Mouse (Mus musculus): ENCODE data around the gene Ttpal. TPM values are rescaled to one million over a fixed set of nuclear protein-coding genes. Genes with fewer than 3 reads are reported as not detected.

The Ttpal gene
- polyA plus RNA-seq, 1 experiment from 2014 or later: 27.5 TPM

DNA sequence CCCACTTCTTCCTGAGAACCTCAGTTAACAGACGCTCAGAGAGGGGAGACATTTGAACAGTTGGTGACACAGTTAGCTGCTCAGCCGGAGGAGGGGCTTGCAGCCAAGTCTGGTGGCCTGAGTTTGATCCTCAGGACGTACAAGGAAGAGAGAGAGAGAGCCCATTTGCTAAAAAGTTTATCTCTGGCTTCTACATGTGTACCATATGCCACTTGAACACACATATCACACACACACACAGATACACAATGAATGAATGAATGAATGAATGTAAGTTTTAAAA, 5.3 kb upstream of the Ttpal start:
- no peak for DNase-seq (ENCODE audit: low spot score)
- Histone ChIP-seq H3K9me3 (no peaks in the 10 kb centered on the region), H3K4me3 (no peak overlapping the region), H3K27me3 (ENCODE audit: insufficient read depth, poor library complexity, severe bottlenecking) (no peaks in the 10 kb centered on the region), H3K27ac (peak overlapping the region; percentile 57; the same call in 1 of the 2 replicates), H3K36me3 (no peaks in the 10 kb centered on the region), H3K4me1 (peaks cover 10% of the 10 kb centered on the region)
- WGBS: 72% methylated on average over 3 of the region's 3 CpGs

DNA sequence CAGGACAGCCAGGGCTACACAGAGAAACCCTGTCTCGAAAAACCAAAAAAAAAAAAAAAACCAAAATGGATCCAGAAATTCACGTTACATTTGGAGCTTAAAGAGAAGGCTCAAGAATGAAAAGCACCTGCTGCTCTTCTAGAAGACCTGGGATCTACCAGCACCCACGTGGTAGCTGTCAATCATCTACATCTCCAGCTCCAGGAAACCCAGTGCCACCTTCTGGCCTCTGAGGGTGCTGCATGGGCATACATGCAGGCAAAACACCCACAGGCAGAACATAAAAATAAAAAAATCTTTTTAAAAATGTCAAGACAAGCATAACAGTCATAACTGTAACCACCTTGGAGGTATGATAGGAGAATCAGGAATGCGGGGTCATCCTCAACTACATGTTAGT, 4.5 kb upstream of the Ttpal start:
- no peak overlapping the region for H3K4me3 ChIP-seq
- H3K4me1 ChIP-seq: peaks cover 11% of the 10 kb centered on the region
- no peaks in the 10 kb centered on the region for H3K27me3 ChIP-seq (ENCODE audit: insufficient read depth, poor library complexity, severe bottlenecking)
- H3K36me3 ChIP-seq: no peaks in the 10 kb centered on the region
- H3K27ac ChIP-seq: no peak overlapping the region
- 43% methylated on average over 4 of the region's 4 CpGs for WGBS
- DNase-seq (ENCODE audit: low spot score): no peak
- H3K9me3 ChIP-seq: no peaks in the 10 kb centered on the region

DNA sequence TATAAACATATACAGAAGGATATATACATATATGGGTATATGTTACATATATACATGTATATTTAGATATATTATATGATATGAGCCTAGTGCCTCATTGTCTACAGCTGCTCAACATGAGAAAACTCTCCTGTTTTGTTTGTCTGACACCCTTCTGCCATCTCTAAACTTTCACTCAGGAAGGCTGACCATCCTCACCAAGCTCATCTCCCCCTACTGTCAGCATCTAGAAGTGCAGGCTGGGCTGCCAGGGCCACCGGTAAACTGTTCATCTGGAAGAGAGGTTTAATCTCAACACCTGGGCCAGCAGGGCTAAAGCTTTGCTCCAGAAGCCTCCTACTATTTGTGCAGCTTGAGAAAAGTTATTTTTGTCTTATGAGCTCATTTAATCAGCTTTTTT, 2.9 kb upstream of the Ttpal start:
- no peak overlapping the region for H3K27ac ChIP-seq
- peaks cover 18% of the 10 kb centered on the region for H3K4me1 ChIP-seq
- 0% methylated on average over 1 of the region's 1 CpGs for WGBS
- DNase-seq (ENCODE audit: low spot score): no peak
- H3K36me3 ChIP-seq: no peaks in the 10 kb centered on the region
- H3K27me3 ChIP-seq (ENCODE audit: insufficient read depth, poor library complexity, severe bottlenecking): no peaks in the 10 kb centered on the region
- H3K4me3 ChIP-seq: no peak overlapping the region
- H3K9me3 ChIP-seq: no peaks in the 10 kb centered on the region

DNA sequence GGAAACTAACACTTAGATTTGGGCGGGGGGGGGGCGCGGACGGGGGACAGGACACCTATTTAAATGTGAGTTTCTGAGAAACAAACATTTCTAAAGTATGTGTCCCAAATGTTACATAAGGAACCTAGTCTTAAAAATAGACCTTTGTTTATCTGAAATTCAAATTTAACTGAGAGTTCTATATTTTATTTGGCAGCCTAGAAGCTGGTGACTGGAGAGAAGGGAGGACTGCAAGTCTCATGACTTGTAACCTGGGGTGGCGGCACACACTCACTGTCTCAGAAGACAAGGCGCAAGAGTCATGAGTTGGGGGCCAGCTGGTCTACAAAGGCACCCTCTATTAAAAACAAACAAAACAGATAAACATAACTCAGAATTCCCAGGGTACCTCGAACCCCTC, 1.0 kb upstream of the Ttpal start:
- WGBS: 86% methylated on average over 7 of the region's 7 CpGs
- DNase-seq (ENCODE audit: low spot score): no peak
- Histone ChIP-seq H3K9me3 (no peaks in the 10 kb centered on the region), H3K36me3 (no peaks in the 10 kb centered on the region), H3K27me3 (ENCODE audit: insufficient read depth, poor library complexity, severe bottlenecking) (no peaks in the 10 kb centered on the region), H3K27ac (no peak overlapping the region), H3K4me3 (no peak overlapping the region), H3K4me1 (peaks cover 13% of the 10 kb centered on the region)

DNA sequence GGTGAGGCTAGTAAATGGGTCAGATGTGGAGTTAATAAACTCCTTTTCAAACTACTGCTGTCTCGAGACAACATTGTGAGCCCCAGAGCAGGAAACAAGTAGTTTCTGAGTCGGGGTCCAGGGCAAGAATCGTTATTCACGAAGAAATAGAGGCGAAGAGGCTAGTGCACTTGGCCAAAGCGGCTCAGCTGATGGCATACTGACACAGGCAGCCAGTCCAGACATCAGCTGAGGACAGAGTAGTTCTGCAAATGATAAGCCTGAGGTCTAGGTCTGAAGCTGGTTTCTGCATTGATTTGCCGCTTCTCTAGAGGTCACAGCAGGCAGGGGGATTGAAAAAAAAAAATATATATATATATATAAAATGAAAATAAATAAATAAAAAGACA, 408 bp upstream of the Ttpal start:
- Histone ChIP-seq H3K4me3 (peak overlapping the region; percentile 99; the same call in 1 of the 2 replicates), H3K9me3 (no peaks in the 10 kb centered on the region), H3K27me3 (ENCODE audit: insufficient read depth, poor library complexity, severe bottlenecking) (no peaks in the 10 kb centered on the region), H3K27ac (peak overlapping the region; percentile 59; the same call in 1 of the 2 replicates), H3K4me1 (peaks cover 9% of the 10 kb centered on the region), H3K36me3 (no peaks in the 10 kb centered on the region)
- no peak for DNase-seq (ENCODE audit: low spot score)
- WGBS: 74% methylated on average over 7 of the region's 7 CpGs

DNA sequence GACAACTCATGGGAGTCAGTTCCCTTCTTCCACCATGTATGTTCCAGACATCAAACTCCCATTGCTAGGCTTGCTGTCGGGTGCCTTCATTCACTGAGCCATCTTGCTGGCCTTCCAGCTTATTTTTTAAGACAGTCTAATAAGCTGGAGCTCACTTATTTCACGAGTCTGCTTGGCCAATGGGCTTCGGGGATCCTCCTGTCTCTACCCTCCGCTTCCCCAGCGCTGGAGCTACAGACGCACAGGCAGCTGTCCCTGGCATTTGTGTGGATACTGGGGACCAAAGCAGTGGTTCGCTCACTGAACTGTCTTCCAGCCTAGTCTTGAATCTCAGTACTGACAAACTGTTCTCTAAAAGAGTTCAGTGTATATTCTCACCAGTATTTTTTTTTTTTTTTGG, 4.0 kb downstream of the Ttpal start:
- no peak for DNase-seq (ENCODE audit: low spot score)
- no peaks in the 10 kb centered on the region for H3K9me3 ChIP-seq
- H3K36me3 ChIP-seq: peaks cover 23% of the 10 kb centered on the region
- H3K4me1 ChIP-seq: peaks cover 26% of the 10 kb centered on the region
- H3K27ac ChIP-seq: no peak overlapping the region
- 86% methylated on average over 7 of the region's 7 CpGs for WGBS
- no peak overlapping the region for H3K4me3 ChIP-seq
- no peaks in the 10 kb centered on the region for H3K27me3 ChIP-seq (ENCODE audit: insufficient read depth, poor library complexity, severe bottlenecking)

DNA sequence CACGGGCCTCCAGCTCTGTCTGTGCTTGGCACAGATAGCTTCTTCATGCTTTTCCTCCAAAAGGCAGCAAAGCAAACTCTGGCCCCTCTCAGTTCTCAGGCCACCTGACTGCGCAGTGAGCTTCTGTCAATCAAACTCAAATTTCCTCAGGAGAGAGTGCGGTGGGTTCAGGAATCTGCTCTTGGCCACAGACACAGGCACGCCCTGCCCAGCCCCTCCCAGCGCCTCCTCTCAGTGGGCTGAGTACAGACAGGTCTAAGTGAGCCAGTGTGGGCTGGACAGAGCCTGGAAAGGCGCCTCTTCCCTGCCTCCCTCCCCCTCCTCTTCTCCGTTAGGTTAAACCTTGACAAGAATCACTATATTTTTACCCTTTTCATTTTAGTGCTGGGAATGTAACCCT, 5.9 kb downstream of the Ttpal start:
- WGBS: 69% methylated on average over 7 of the region's 7 CpGs
- peaks cover 21% of the 10 kb centered on the region for H3K4me1 ChIP-seq

DNA sequence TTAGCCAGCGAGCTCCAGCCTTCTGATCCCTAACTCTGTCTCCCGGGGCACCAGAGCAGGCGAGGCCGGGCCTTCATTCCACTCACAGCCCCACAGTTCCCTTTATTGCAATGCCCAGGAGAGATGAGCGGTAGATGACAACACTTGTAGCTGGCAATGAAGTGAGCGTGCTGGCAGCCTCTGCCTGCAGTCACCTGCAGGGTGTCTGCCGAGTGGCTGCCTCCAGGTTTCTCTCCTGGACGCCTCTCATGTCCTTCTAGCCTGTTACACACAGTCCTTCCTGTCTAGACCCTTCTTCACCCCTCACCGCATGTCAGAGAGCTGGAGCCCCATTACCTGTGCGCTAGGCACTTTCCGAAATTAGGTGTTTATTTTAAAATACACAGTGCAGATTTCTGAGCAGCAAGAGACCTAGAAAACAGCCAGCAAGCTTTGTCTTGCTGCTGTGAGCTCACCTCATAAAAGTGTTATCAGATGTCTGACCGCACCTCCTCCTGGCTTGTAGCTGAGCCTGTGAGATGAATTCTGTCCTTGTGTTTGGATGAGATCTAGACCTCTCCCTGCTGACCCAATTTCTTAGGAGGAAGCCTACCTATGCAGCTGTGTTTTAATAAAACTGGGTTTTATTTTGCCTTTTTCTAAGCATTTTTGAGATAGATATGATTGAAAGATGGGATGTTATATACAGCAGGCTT, 7.3 kb downstream of the Ttpal start:
- Histone ChIP-seq H3K27ac (no peak overlapping the region), H3K36me3 (peaks cover 55% of the 10 kb centered on the region), H3K4me3 (no peak overlapping the region), H3K27me3 (ENCODE audit: insufficient read depth, poor library complexity, severe bottlenecking) (no peaks in the 10 kb centered on the region), H3K4me1 (peaks cover 17% of the 10 kb centered on the region; the same call in 1 of the 2 replicates), H3K9me3 (no peaks in the 10 kb centered on the region)
- DNase-seq (ENCODE audit: low spot score): no peak
- 82% methylated on average over 12 of the region's 12 CpGs for WGBS

More for the DNA sequence above, 5.9 kb downstream of the Ttpal start:
- no peak overlapping the region for H3K27ac ChIP-seq
- peaks cover 41% of the 10 kb centered on the region for H3K36me3 ChIP-seq
- H3K9me3 ChIP-seq: no peaks in the 10 kb centered on the region
- DNase-seq (ENCODE audit: low spot score): no peak
- no peaks in the 10 kb centered on the region for H3K27me3 ChIP-seq (ENCODE audit: insufficient read depth, poor library complexity, severe bottlenecking)
- no peak overlapping the region for H3K4me3 ChIP-seq

DNA sequence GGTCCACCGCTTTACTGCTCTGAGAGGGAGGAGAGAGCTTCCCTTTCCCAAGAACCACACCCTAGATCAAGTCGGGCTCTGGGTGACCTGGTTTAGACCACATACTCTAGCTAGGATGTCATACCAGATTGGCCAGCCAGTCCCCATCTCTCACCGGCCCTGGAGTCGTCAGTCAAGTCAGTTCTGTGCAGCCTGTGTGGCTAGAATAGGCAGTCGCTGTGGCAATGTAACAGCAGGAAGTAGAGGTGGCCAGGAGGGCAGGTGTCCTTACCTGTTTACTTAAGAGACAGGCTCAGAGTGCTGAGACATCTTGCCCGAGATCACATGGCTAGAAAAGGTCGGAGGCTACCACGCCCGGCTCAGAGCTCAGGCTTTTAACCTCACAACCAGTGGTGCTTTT, 9.1 kb downstream of the Ttpal start:
- Histone ChIP-seq H3K9me3 (no peaks in the 10 kb centered on the region), H3K4me1 (peaks cover 17% of the 10 kb centered on the region; the same call in 1 of the 2 replicates), H3K36me3 (peaks cover 73% of the 10 kb centered on the region), H3K4me3 (no peak overlapping the region), H3K27ac (no peak overlapping the region), H3K27me3 (ENCODE audit: insufficient read depth, poor library complexity, severe bottlenecking) (no peaks in the 10 kb centered on the region)
- DNase-seq (ENCODE audit: low spot score): no peak
- 83% methylated on average over 9 of the region's 9 CpGs for WGBS

DNA sequence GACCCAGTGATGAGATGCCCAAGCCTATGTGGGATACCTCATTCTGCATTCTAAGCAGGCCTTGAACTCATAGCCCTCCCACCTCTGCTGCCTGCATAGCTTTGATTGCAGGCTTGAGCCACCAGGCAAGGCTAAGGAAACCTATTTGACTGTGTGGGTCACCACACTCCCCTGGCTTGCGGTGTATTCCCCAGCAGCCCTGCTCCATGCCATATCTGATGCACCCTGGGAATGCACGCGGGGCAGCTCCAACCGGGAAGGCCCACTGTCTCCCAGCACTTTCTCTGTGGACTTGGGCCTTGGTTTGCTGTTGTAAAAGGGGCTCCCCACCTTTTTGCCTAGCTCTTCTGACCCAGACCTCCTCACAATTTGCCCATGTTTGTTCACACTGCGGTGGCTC, 11.1 kb downstream of the Ttpal start:
- peaks cover 4% of the 10 kb centered on the region; the same call in 1 of the 2 replicates for H3K4me1 ChIP-seq
- peak; percentile 68 for DNase-seq (ENCODE audit: low spot score)
- no peak overlapping the region for H3K4me3 ChIP-seq
- peaks cover 81% of the 10 kb centered on the region for H3K36me3 ChIP-seq
- no peaks in the 10 kb centered on the region for H3K9me3 ChIP-seq
- 86% methylated on average over 5 of the region's 5 CpGs for WGBS
- no peak overlapping the region for H3K27ac ChIP-seq
- no peaks in the 10 kb centered on the region for H3K27me3 ChIP-seq (ENCODE audit: insufficient read depth, poor library complexity, severe bottlenecking)

DNA sequence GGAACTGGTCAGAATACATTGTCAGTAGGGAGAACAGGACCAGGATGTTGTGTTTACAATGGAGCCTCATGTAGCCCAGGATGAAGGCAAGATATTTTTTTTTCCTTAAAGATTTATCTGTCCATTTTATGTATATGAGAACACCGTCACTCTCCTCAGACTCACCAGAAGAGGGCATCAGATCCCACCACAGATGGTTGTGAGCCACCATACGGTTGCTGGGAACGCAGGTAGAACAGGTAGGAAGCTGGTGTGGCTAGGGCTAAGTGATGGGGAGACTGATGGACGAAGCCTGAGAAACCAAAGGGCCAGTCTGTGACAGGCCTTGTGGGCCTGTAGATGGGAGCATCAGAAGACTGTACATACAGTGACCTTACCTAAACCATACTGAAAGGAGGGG, 11.9 kb downstream of the Ttpal start:
- H3K27ac ChIP-seq: no peak overlapping the region
- H3K4me1 ChIP-seq: peaks cover 4% of the 10 kb centered on the region; the same call in 1 of the 2 replicates
- no peak overlapping the region for H3K4me3 ChIP-seq
- H3K27me3 ChIP-seq (ENCODE audit: insufficient read depth, poor library complexity, severe bottlenecking): no peaks in the 10 kb centered on the region
- WGBS: 90% methylated on average over 4 of the region's 4 CpGs
- peak; percentile 33 for DNase-seq (ENCODE audit: low spot score)
- no peaks in the 10 kb centered on the region for H3K9me3 ChIP-seq
- peaks cover 89% of the 10 kb centered on the region for H3K36me3 ChIP-seq

DNA sequence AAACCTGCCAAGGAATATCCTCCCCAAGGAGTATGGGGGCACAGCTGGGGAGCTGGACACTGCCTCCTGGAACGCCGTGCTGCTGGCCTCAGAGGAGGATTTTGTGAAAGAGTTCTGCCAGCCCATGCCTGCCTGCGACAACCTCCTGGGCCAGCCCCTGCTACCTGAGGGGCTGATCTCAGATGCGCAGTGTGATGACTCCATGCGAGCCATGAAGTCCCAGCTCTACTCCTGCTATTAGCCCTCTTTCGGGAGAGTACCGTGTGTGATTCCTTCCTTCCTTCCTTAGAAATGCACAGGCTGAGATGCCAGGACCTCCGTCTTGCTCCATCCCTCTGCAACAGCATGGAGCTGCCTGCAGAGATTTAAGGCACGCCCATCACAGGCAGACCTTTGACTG, 13.3 kb downstream of the Ttpal start:
- Histone ChIP-seq H3K4me1 (no peaks in the 10 kb centered on the region), H3K27me3 (ENCODE audit: insufficient read depth, poor library complexity, severe bottlenecking) (no peaks in the 10 kb centered on the region), H3K9me3 (no peaks in the 10 kb centered on the region), H3K36me3 (peaks cover 97% of the 10 kb centered on the region), H3K27ac (no peak overlapping the region), H3K4me3 (no peak overlapping the region)
- DNase-seq (ENCODE audit: low spot score): peak; percentile 64
- 92% methylated on average over 9 of the region's 9 CpGs for WGBS

DNA sequence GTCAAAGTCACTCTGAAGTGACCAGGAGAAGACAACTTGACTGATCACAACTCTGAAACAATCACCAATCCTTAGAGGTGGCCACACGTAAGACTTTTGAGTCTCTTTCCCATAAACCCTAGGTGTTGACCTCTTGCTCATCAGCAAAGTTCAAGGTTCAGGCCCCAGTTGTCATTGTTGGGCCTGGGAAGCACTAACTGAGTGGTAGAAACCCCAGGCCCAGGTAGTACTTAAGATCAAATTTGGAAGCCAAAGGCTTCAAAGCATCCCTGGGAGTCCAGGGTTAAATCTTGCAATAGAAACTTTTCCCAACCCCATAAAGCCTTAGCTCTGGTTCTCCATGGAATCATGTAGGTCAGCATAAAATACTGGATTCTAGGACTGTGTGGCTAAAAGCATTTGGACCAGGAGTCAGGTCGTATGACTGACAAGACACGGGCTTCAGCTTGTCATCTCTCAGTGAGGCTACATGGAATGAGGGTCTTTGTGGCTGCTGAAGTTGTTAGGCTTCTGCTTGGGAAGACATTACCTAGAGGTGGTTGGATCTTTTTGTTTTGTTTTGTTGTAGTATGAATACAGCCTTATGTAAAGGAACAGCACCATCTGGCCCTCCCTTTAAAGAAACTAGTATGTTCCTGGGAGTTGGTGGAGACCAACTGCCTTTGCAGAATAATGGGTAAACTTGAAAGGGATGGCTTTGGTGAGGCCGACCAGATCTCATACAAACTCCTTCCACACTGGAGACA, 14.0 kb downstream of the Ttpal start:
- Histone ChIP-seq H3K36me3 (peaks cover 98% of the 10 kb centered on the region), H3K27me3 (ENCODE audit: insufficient read depth, poor library complexity, severe bottlenecking) (no peaks in the 10 kb centered on the region), H3K4me3 (no peak overlapping the region), H3K4me1 (no peaks in the 10 kb centered on the region), H3K9me3 (no peaks in the 10 kb centered on the region), H3K27ac (no peak overlapping the region)
- WGBS: 84% methylated on average over 4 of the region's 4 CpGs
- DNase-seq (ENCODE audit: low spot score): peak; percentile 60
